Mouse (Mus musculus): ENCODE data around the gene Adarb1. TPM values are rescaled to one million over a fixed set of nuclear protein-coding genes. Genes with fewer than 3 reads are reported as not detected.

The Adarb1 gene
- polyA plus RNA-seq, 1 experiment from 2014 or later = 19.8 TPM

GRCm38 (mm10) chr10:77240764-77241163 is 177.3 kb downstream of the Adarb1 start:
- H3K27ac ChIP-seq (replicated peaks) = no peak overlapping the region
- H3K4me2 ChIP-seq = no peak overlapping the region
- H3K9me3 ChIP-seq (replicated peaks) = no peaks in the 10 kb centered on the region
- H3K36me3 ChIP-seq = no peaks in the 10 kb centered on the region
- 90% methylated on average over 8 of the region's 8 CpGs for WGBS
- no peaks in the 10 kb centered on the region for H3K4me1 ChIP-seq
- no peak overlapping the region for H3K4me3 ChIP-seq (replicated peaks)
- no peaks in the 10 kb centered on the region for H3K27me3 ChIP-seq (replicated peaks)
- H3K9ac ChIP-seq (replicated peaks) = no peak overlapping the region
- no peak for ATAC-seq (ENCODE audit: low FRiP score)

Other genes with a start within 250 kb of the Adarb1 start
- 57.5 and 63.9 TPM in 2 replicates for gene Pofut2, start 159.1 kb downstream of the Adarb1 start, polyA plus RNA-seq (2015; fragmentation: Nextera tagmentation; extraction: Ambion mirVana)
- 42.4 and 42.6 TPM in 2 replicates for gene Fam207a, start 97.5 kb upstream of the Adarb1 start, polyA plus RNA-seq (2015; fragmentation: Nextera tagmentation; extraction: Ambion mirVana)
- gene Itgb2, start 112.0 kb upstream of the Adarb1 start, polyA plus RNA-seq (2015; fragmentation: Nextera tagmentation; extraction: Ambion mirVana) = 1.0 and 4.8 TPM in 2 replicates
- gene Pttg1ip, start 163.4 kb upstream of the Adarb1 start, polyA plus RNA-seq (2015; fragmentation: Nextera tagmentation; extraction: Ambion mirVana) = 73.9 and 91.7 TPM in 2 replicates
- gene Sumo3, start 187.8 kb upstream of the Adarb1 start, polyA plus RNA-seq (2015; fragmentation: Nextera tagmentation; extraction: Ambion mirVana) = 275 and 286 TPM in 2 replicates
- gene Gm49325, start 187.9 kb upstream of the Adarb1 start, polyA plus RNA-seq (2015; fragmentation: Nextera tagmentation; extraction: Ambion mirVana) = 1.4 and 2.4 TPM in 2 replicates
- 77.1 and 79.6 TPM in 2 replicates for gene Ube2g2, start 204.0 kb upstream of the Adarb1 start, polyA plus RNA-seq (2015; fragmentation: Nextera tagmentation; extraction: Ambion mirVana)